Mouse (Mus musculus) liver, postnatal 0 days (tissue): ENCODE data around the gene Zfp446.
A peak's percentile ranks its signal among the peaks of the same experiment; 100 is the strongest.

Source experiments
- CTCF ChIP-seq: sonication (generic); IDR thresholded peaks from 2 replicates; pipeline ENCODE4 v1.5.1; 2016; ENCODE audit warnings: antibody characterized with exemption, low read depth
- EP300 ChIP-seq: IDR thresholded peaks from 2 replicates; pipeline ENCODE4 v1.6.1; 2016; ENCODE audit warnings: antibody characterized with exemption, low read depth, mild to moderate bottlenecking

GRCm38 (mm10) chr7:13003380-13003779, 25.7 kb downstream of the Zfp446 start:
- TF ChIP-seq EP300: no peak
- peak; percentile 27; the same call in 1 of the 2 replicates for TF ChIP-seq CTCF
